Mouse (Mus musculus): ENCODE results near the gene Eme1. TPM values are rescaled to one million over a fixed set of nuclear protein-coding genes. Genes with fewer than 3 reads are reported as not detected.

Gene Eme1
- total RNA-seq, 1 experiment, result 46.1 TPM

- Histone ChIP-seq H3K36me3 (ENCODE audit: control insufficient read depth, insufficient read depth, low read length, poor library complexity, severe bottlenecking) (no peaks in the 10 kb centered on the region), H3K4me3 (ENCODE audit: insufficient read depth in 1 of 2, low read depth in 1 of 2, low read length in 2 of 2, poor library complexity in 1 of 2, severe bottlenecking in 1 of 2) (no peak overlapping the region), H3K4me1 (ENCODE audit: control insufficient read depth in 2 of 2, insufficient read depth in 2 of 2, low read length in 2 of 2, poor library complexity in 1 of 2) (peaks cover 4 to 16% of the 10 kb centered on the region in 2 experiments; a peak in 2 of 4 replicates), H3K9ac (ENCODE audit: insufficient read depth, low read depth, low read length, poor library complexity, severe bottlenecking) (no peak overlapping the region), H3K27ac (ENCODE audit: insufficient read depth, low read depth, low read length, poor library complexity, severe bottlenecking) (no peak overlapping the region), H3K9me3 (ENCODE audit: control insufficient read depth, insufficient read depth, low read depth, low read length) (no peaks in the 10 kb centered on the region)
- in situ Hi-C loops (cut with MboI; ENCODE audit: low sequenced_read_pairs in 2 of 2, unreplicated experiment in 2 of 2), result no loop called here
- TF ChIP-seq ZC3H11A (IDR thresholded peaks at IDR 0.05; ENCODE audit: borderline replicate concordance, low read depth, low read length), result no peak
- TF ChIP-seq HCFC1 (IDR thresholded peaks at IDR 0.05; ENCODE audit: borderline replicate concordance, insufficient read depth, low read length), result no peak
- TF ChIP-seq CHD2 (IDR thresholded peaks at IDR 0.05; ENCODE audit: low read depth, low read length), result no peak
- no peak for TF ChIP-seq ZNF384 (IDR thresholded peaks at IDR 0.05; ENCODE audit: low read depth, low read length)
- no peak for TF ChIP-seq MAFK (IDR thresholded peaks at IDR 0.05; ENCODE audit: insufficient read depth, low read depth, low read length)
- no peak for DNase-seq (ENCODE audit: low read depth, low spot score)
These were observed 55.2 kb downstream of the Eme1 start for GRCm38 (mm10) chr11:94598437-94599120.

DNA sequence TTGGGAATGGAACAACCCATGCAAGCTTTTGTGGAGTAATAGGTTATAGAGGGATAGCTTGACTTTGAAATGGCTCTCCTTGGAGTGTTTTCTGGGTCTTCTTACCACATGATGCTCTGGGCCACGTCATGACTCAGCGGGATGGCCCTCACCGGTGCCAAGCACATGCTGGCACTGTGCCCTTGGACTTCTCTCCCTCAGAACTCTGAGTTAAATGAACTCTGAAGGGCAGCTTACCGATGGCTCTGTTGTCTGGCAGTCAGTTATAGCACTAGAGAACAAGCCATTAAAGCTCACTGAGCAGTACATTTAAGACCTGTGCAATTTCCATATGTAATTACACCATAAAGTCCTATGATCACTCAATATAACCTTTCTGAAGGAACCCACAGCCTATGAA lies 56.4 kb downstream of the Eme1 start:
- Histone ChIP-seq H3K4me1 (ENCODE audit: control insufficient read depth in 2 of 2, insufficient read depth in 2 of 2, low read length in 2 of 2, poor library complexity in 1 of 2) (peaks cover 4 to 14% of the 10 kb centered on the region in 2 experiments; a peak in 2 of 4 replicates), H3K9me3 (ENCODE audit: control insufficient read depth, insufficient read depth, low read depth, low read length) (no peaks in the 10 kb centered on the region), H3K36me3 (ENCODE audit: control insufficient read depth, insufficient read depth, low read length, poor library complexity, severe bottlenecking) (no peaks in the 10 kb centered on the region), H3K27ac (ENCODE audit: insufficient read depth, low read depth, low read length, poor library complexity, severe bottlenecking) (no peak overlapping the region), H3K4me3 (ENCODE audit: insufficient read depth in 1 of 2, low read depth in 1 of 2, low read length in 2 of 2, poor library complexity in 1 of 2, severe bottlenecking in 1 of 2) (no peak overlapping the region), H3K9ac (ENCODE audit: insufficient read depth, low read depth, low read length, poor library complexity, severe bottlenecking) (no peak overlapping the region)
- in situ Hi-C loops (cut with MboI; ENCODE audit: low sequenced_read_pairs in 2 of 2, unreplicated experiment in 2 of 2), result no loop called here
- no peak for TF ChIP-seq MAFK (IDR thresholded peaks at IDR 0.05; ENCODE audit: insufficient read depth, low read depth, low read length)
- no peak for TF ChIP-seq HCFC1 (IDR thresholded peaks at IDR 0.05; ENCODE audit: borderline replicate concordance, insufficient read depth, low read length)
- no peak for DNase-seq (ENCODE audit: low read depth, low spot score)

- Histone ChIP-seq H3K27ac (ENCODE audit: insufficient read depth, low read depth, low read length, poor library complexity, severe bottlenecking) (no peak overlapping the region), H3K9ac (ENCODE audit: insufficient read depth, low read depth, low read length, poor library complexity, severe bottlenecking) (0 out of 2 replicates have a peak overlapping the region, but pooled peaks have one; percentile 2), H3K4me3 (ENCODE audit: insufficient read depth in 1 of 2, low read depth in 1 of 2, low read length in 2 of 2, poor library complexity in 1 of 2, severe bottlenecking in 1 of 2) (no peak overlapping the region), H3K4me1 (ENCODE audit: control insufficient read depth in 2 of 2, insufficient read depth in 2 of 2, low read length in 2 of 2, poor library complexity in 1 of 2) (peaks cover 4 to 16% of the 10 kb centered on the region in 2 experiments; a peak in 3 of 4 replicates), H3K9me3 (ENCODE audit: control insufficient read depth, insufficient read depth, low read depth, low read length) (no peaks in the 10 kb centered on the region), H3K36me3 (ENCODE audit: control insufficient read depth, insufficient read depth, low read length, poor library complexity, severe bottlenecking) (no peaks in the 10 kb centered on the region)
- in situ Hi-C loops (cut with MboI; ENCODE audit: low sequenced_read_pairs in 2 of 2, unreplicated experiment in 2 of 2), result no loop called here
- DNase-seq (ENCODE audit: low read depth, low spot score), result no peak
- TF ChIP-seq ZC3H11A (IDR thresholded peaks at IDR 0.05; ENCODE audit: borderline replicate concordance, low read depth, low read length) (no peak), MAFK (IDR thresholded peaks at IDR 0.05; ENCODE audit: insufficient read depth, low read depth, low read length) (no peak), ZNF384 (IDR thresholded peaks at IDR 0.05; ENCODE audit: low read depth, low read length) (no peak), CHD2 (IDR thresholded peaks at IDR 0.05; ENCODE audit: low read depth, low read length) (no peak), HCFC1 (IDR thresholded peaks at IDR 0.05; ENCODE audit: borderline replicate concordance, insufficient read depth, low read length) (no peak)
These were observed 57.4 kb downstream of the Eme1 start for GRCm38 (mm10) chr11:94596311-94596852.

Other genes with a start within 250 kb of the Eme1 start
- 1.6 and 2.2 TPM in 2 replicates for gene Cacna1g, start 179.8 kb downstream of the Eme1 start, total RNA-seq (2012; rRNA removed)
- gene Spata20, start 167.8 kb downstream of the Eme1 start, total RNA-seq (2012; rRNA removed), result 0.26 and 0.71 TPM in 2 replicates
- gene Epn3, start 154.0 kb downstream of the Eme1 start, total RNA-seq (2012; rRNA removed), result 0.48 and 1.7 TPM in 2 replicates
- gene Mycbpap, start 132.2 kb downstream of the Eme1 start, total RNA-seq (2012; rRNA removed), result 0.45 and 0.48 TPM in 2 replicates
- gene Rsad1, start 104.7 kb downstream of the Eme1 start, total RNA-seq (2012; rRNA removed), result 2.1 and 2.4 TPM in 2 replicates
- gene Chad, start 88.9 kb downstream of the Eme1 start, total RNA-seq (2012; rRNA removed), result 0.11 TPM in 1 of 2 replicates, not detected in the other
- gene Acsf2, start 52.1 kb downstream of the Eme1 start, total RNA-seq (2012; rRNA removed), result 5.9 and 7.4 TPM in 2 replicates
- gene Lrrc59, start 24.2 kb downstream of the Eme1 start, total RNA-seq (2012; rRNA removed), result 215 and 282 TPM in 2 replicates
- 37.2 and 56.3 TPM in 2 replicates for gene Mrpl27, start 197 bp downstream of the Eme1 start, total RNA-seq (2012; rRNA removed)
- gene Xylt2, start 23.6 kb upstream of the Eme1 start, total RNA-seq (2012; rRNA removed), result 58.0 and 91.2 TPM in 2 replicates
- 0.18 TPM in 1 of 2 replicates, not detected in the other for gene Gm11541, start 50.5 kb upstream of the Eme1 start, total RNA-seq (2012; rRNA removed)
- 0.32 and 0.54 TPM in 2 replicates for gene Cdc34b, start 87.8 kb upstream of the Eme1 start, total RNA-seq (2012; rRNA removed)
- gene Tmem92, start 128.7 kb upstream of the Eme1 start, total RNA-seq (2012; rRNA removed), result 19.8 and 27.1 TPM in 2 replicates